Mouse (Mus musculus): ENCODE data around the gene Clic1.

DNA sequence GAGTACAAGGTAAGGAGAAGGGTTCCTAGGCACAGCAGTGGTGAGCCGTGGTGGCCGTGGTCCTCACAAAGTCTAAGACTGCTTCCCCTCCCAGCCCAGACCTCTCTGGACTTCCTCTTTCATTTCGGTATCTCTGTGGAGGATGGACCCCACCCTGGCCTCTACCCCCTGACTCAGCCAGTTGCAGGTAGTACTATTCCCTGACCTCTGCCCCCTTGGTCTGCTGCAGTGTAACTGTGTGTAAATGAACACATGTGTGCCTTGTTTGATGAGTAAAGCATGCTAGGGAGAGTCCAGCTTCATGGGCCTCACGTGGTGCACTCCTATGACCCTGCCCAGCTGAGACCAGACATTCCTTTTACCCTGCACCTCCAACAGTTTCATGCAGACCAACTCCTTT, 26.0 kb upstream of the Clic1 start:
- TF ChIP-seq CTCF (IDR thresholded peaks at IDR 0.05; ENCODE audit: low read depth, low read length) (no peak), POLR2A (IDR thresholded peaks at IDR 0.05; ENCODE audit: insufficient read depth, low read length) (no peak)

Measured in ES-Bruce4 (cell line).